Mouse (Mus musculus): Measurements from ENCODE around the gene Msmp. TPM values are rescaled to one million over a fixed set of nuclear protein-coding genes. Genes with fewer than 3 reads are reported as not detected.

Gene Msmp
- polyA plus RNA-seq, 1 experiment from 2014 or later: 2.1 TPM

- Histone ChIP-seq H3K4me3 (no peak overlapping the region), H3K27ac (no peak overlapping the region), H3K36me3 (peaks cover 16% of the 10 kb centered on the region), H3K9me3 (no peaks in the 10 kb centered on the region), H3K4me2 (replicated peaks) (no peak overlapping the region), H3K9ac (no peak overlapping the region), H3K27me3 (no peaks in the 10 kb centered on the region), H3K4me1 (no peaks in the 10 kb centered on the region)
- no peak for ATAC-seq (ENCODE audit: insufficient number of reproducible peaks, insufficient read depth, low FRiP score, low TSS enrichment)
- WGBS: 39% methylated on average over 7 of the region's 7 CpGs
Observed at GRCm38 (mm10) chr4:43587681-43588080, 3.4 kb upstream of the Msmp start.

GRCm38 (mm10) chr4:43586411-43586810 lies 2.1 kb upstream of the Msmp start:
- ATAC-seq (ENCODE audit: insufficient number of reproducible peaks, insufficient read depth, low FRiP score, low TSS enrichment): no peak
- 75% methylated on average over 8 of the region's 8 CpGs for WGBS

GRCm38 (mm10) chr4:43585682-43586081 lies 1.4 kb upstream of the Msmp start:
- no peaks in the 10 kb centered on the region for H3K9me3 ChIP-seq
- peaks cover 35% of the 10 kb centered on the region for H3K36me3 ChIP-seq
- no peaks in the 10 kb centered on the region for H3K4me1 ChIP-seq
- H3K27me3 ChIP-seq: no peaks in the 10 kb centered on the region
- no peak overlapping the region for H3K4me3 ChIP-seq
- no peak for ATAC-seq (ENCODE audit: insufficient number of reproducible peaks, insufficient read depth, low FRiP score, low TSS enrichment)
- H3K27ac ChIP-seq: no peak overlapping the region
- no peak overlapping the region for H3K9ac ChIP-seq
- 33% methylated on average over 10 of the region's 10 CpGs for WGBS
- no peak overlapping the region for H3K4me2 ChIP-seq (replicated peaks)

More at GRCm38 (mm10) chr4:43586411-43586810, 2.1 kb upstream of the Msmp start:
- Histone ChIP-seq H3K36me3 (peaks cover 28% of the 10 kb centered on the region), H3K27me3 (no peaks in the 10 kb centered on the region), H3K4me3 (no peak overlapping the region), H3K4me1 (no peaks in the 10 kb centered on the region), H3K27ac (no peak overlapping the region), H3K4me2 (replicated peaks) (no peak overlapping the region), H3K9ac (no peak overlapping the region), H3K9me3 (no peaks in the 10 kb centered on the region)

DNA sequence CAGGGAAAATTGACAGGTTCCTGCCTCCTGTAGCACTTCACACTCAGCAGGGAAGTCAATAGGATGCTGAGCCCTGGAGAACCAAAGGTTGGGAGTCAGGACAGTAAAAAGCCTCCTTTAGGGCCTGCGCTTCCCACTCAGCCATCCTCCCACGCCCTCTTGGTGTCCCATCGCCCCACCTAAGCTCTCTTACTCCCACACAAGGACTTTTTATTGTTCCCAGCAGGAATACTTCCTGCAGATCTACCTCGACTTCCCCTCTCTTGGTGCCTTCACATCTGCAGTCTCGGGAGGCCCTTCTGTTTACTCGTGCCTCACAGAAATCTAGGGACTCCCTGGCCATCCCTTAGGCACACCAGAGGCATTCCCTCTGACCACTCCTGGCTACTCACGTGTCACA lies 873 bp downstream of the Msmp start:
- H3K27me3 ChIP-seq: no peaks in the 10 kb centered on the region
- WGBS: 83% methylated on average over 7 of the region's 7 CpGs
- H3K4me3 ChIP-seq: no peak overlapping the region
- ATAC-seq (ENCODE audit: insufficient number of reproducible peaks, insufficient read depth, low FRiP score, low TSS enrichment): no peak
- H3K9ac ChIP-seq: no peak overlapping the region
- no peaks in the 10 kb centered on the region for H3K9me3 ChIP-seq
- H3K36me3 ChIP-seq: peaks cover 39% of the 10 kb centered on the region
- no peak overlapping the region for H3K27ac ChIP-seq
- H3K4me1 ChIP-seq: peaks cover 8% of the 10 kb centered on the region
- no peak overlapping the region for H3K4me2 ChIP-seq (replicated peaks)

DNA sequence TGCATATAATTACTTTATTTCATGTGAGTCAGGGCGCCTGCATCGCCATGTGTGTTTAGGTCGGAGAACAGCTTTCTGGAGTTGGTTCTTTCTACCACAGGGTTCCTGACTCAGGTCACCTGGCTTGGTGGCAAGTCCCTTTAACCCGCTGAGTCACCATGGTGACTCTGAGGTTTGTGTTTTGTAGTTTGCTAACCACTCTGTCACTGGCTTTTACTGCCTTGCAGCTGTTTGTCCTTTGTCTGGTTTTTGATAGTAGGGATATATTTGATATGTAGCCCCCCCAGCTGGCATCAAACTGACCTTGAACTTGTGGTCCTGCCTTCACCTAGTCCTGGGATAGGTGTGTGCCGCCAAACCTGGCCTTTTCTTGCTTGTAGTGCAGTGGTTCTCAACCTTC lies 2.1 kb downstream of the Msmp start:
- Histone ChIP-seq H3K4me1 (peaks cover 15% of the 10 kb centered on the region), H3K9me3 (no peaks in the 10 kb centered on the region), H3K27me3 (no peaks in the 10 kb centered on the region), H3K9ac (no peak overlapping the region), H3K27ac (no peak overlapping the region), H3K4me2 (replicated peaks) (no peak overlapping the region), H3K4me3 (no peak overlapping the region), H3K36me3 (peaks cover 39% of the 10 kb centered on the region)
- no peak for ATAC-seq (ENCODE audit: insufficient number of reproducible peaks, insufficient read depth, low FRiP score, low TSS enrichment)
- WGBS: 90% methylated on average over 5 of the region's 5 CpGs

DNA sequence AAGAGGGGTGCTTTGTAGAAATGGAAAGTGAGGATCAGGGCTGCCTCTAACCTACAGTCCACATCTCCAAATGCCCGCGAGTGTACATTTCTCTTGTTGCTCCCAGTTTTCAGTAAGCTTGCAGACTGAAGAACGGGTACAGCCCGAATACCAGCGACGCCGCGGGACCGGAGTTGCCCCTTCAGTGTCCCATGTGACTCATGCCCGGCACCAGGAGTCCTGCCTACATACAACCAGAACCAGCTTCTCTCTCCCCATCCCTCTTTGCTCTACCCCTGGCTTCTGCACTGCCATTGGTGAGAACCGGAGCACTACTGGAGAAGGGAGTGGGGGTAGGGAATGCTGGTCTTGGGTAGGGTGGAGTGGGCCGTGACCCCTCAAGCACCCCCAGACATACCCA lies 2.9 kb downstream of the Msmp start:
- Histone ChIP-seq H3K4me3 (no peak overlapping the region), H3K4me1 (peaks cover 24% of the 10 kb centered on the region), H3K27ac (no peak overlapping the region), H3K36me3 (peaks cover 39% of the 10 kb centered on the region), H3K27me3 (no peaks in the 10 kb centered on the region), H3K9me3 (no peaks in the 10 kb centered on the region), H3K9ac (no peak overlapping the region), H3K4me2 (replicated peaks) (no peak overlapping the region)
- 95% methylated on average over 12 of the region's 12 CpGs for WGBS
- no peak for ATAC-seq (ENCODE audit: insufficient number of reproducible peaks, insufficient read depth, low FRiP score, low TSS enrichment)

DNA sequence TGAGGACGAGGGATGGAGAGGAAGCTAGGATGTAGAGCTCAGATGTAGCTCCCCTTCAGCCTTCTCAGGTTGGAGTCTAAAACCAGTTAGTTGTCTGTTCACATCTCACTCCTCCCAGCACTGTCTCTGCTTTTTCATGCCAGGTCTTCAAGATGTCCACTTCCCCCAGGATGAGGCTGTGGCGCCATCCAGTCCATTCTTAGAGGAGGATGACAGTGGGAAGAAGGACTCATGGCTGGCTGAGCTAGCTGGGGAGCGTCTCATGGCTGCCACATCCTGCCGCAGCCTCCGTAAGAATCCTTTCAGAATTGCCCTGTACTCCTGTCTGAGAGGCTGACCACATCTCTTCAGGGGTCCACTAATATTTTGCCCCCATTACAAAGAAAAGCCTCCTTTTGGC lies 3.6 kb downstream of the Msmp start:
- no peak overlapping the region for H3K4me3 ChIP-seq
- H3K4me2 ChIP-seq (replicated peaks): no peak overlapping the region
- H3K9ac ChIP-seq: no peak overlapping the region
- peaks cover 39% of the 10 kb centered on the region for H3K36me3 ChIP-seq
- H3K4me1 ChIP-seq: peaks cover 30% of the 10 kb centered on the region
- H3K27ac ChIP-seq: no peak overlapping the region
- WGBS: 94% methylated on average over 5 of the region's 5 CpGs
- H3K9me3 ChIP-seq: no peaks in the 10 kb centered on the region
- no peaks in the 10 kb centered on the region for H3K27me3 ChIP-seq
- no peak for ATAC-seq (ENCODE audit: insufficient number of reproducible peaks, insufficient read depth, low FRiP score, low TSS enrichment)

DNA sequence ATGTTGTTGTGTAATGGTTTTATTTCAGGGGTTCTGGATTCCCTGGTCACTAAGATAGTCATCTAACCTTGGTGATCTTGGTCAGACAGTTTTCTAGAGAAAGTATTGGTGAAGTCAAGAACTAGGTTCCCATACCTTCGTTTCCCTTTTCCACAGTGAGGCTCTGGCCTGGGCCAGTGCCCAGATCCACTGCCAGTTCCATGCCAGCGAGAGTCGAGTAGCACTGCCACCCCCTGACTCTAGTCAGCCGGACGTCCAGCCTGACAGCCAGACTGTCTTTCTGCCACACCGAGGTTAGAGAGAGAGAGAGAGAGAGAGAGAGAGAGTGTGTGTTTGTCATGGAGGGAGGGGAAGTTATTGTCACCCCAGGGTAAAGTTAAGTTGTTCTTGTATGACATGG lies 4.6 kb downstream of the Msmp start:
- Histone ChIP-seq H3K4me1 (peaks cover 40% of the 10 kb centered on the region), H3K27ac (no peak overlapping the region), H3K36me3 (peaks cover 42% of the 10 kb centered on the region), H3K4me3 (peak overlapping the region; percentile 73), H3K9ac (peak overlapping the region; percentile 82), H3K4me2 (replicated peaks) (peak overlapping the region; percentile 95), H3K27me3 (no peaks in the 10 kb centered on the region), H3K9me3 (no peaks in the 10 kb centered on the region)
- WGBS: 86% methylated on average over 6 of the region's 6 CpGs
- ATAC-seq (ENCODE audit: insufficient number of reproducible peaks, insufficient read depth, low FRiP score, low TSS enrichment): no peak

- WGBS: 7% methylated on average over 10 of the region's 10 CpGs
- Histone ChIP-seq H3K27me3 (no peaks in the 10 kb centered on the region), H3K4me3 (peak overlapping the region; percentile 73), H3K9me3 (no peaks in the 10 kb centered on the region), H3K9ac (peak overlapping the region; percentile 82), H3K4me2 (replicated peaks) (peak overlapping the region; percentile 95), H3K27ac (no peak overlapping the region), H3K4me1 (peaks cover 40% of the 10 kb centered on the region), H3K36me3 (peaks cover 41% of the 10 kb centered on the region)
- ATAC-seq (ENCODE audit: insufficient number of reproducible peaks, insufficient read depth, low FRiP score, low TSS enrichment): no peak
Observed at GRCm38 (mm10) chr4:43579256-43579655, 5.0 kb downstream of the Msmp start.

DNA sequence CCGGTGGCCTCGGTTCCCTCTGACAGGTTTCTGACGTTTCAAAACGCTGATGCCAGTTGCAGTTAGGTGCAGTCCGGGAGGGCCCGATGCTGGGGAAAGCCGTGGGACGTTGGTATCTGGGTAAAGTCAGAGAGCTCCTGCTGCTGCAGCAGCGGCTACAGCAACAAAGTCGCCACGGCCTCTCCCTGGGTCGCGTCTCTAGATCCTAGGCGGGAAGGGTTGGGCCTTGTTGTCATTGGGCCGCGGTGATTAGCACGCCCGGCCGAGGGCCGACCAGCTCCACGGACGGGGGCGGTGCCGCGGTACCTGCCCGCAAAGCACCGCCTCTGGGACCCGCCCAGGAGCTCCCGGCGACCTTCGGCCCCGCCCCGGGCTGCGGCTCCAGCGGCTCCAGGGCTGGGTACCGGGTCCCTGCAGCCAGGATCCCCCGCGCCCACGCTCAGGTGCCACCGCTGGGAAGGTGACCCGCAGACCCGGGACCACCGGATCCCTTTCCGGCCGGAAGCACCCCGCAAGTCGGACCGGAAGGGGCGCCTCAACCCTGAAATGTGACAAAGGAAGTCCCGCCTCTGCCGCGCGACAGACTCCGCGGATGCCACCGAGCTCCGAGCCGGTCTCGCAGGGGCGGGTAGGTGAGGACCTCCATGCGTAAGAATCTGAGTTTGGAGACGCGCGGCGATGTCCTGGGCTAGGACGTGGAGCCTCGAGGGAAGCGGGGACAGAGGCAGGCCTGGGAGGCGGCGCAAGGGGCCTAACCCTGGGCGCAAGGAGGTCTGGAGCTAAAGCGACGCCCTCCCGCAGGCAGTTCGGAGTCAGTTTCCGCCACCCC lies 5.7 kb downstream of the Msmp start, which contains the start of the genes Rgp1 and Gba2:
Rgp1 (plus strand) TSS at position 340 of the 829 bp plus-strand sequence.
Gba2 (minus strand) TSS at position 498 of the 829 bp plus-strand sequence.
- peak within 1 kb of the TSS; percentile 73 for H3K4me3 ChIP-seq
- H3K36me3 ChIP-seq: peaks cover 41% of the 10 kb centered on the region
- peak within 1 kb of the TSS; percentile 82 for H3K9ac ChIP-seq
- peaks cover 40% of the 10 kb centered on the region for H3K4me1 ChIP-seq
- peak within 1 kb of the TSS; percentile 80 for H3K27ac ChIP-seq
- H3K9me3 ChIP-seq: no peaks in the 10 kb centered on the region
- H3K27me3 ChIP-seq: no peaks in the 10 kb centered on the region
- peak within 1 kb of the TSS; percentile 95 for H3K4me2 ChIP-seq (replicated peaks)
- WGBS: under 1% methylated on average over 76 of the region's 76 CpGs
- ATAC-seq (ENCODE audit: insufficient number of reproducible peaks, insufficient read depth, low FRiP score, low TSS enrichment): peak; percentile 92

GRCm38 (mm10) chr4:43577237-43577881 lies 6.9 kb downstream of the Msmp start:
- no peak for ATAC-seq (ENCODE audit: insufficient number of reproducible peaks, insufficient read depth, low FRiP score, low TSS enrichment)
- Histone ChIP-seq H3K27me3 (no peaks in the 10 kb centered on the region), H3K4me1 (peaks cover 40% of the 10 kb centered on the region), H3K36me3 (peaks cover 41% of the 10 kb centered on the region), H3K27ac (no peak overlapping the region), H3K4me3 (peak overlapping the region; percentile 73), H3K4me2 (replicated peaks) (peak overlapping the region; percentile 95), H3K9ac (peak overlapping the region; percentile 82), H3K9me3 (no peaks in the 10 kb centered on the region)
- WGBS: 47% methylated on average over 8 of the region's 8 CpGs

DNA sequence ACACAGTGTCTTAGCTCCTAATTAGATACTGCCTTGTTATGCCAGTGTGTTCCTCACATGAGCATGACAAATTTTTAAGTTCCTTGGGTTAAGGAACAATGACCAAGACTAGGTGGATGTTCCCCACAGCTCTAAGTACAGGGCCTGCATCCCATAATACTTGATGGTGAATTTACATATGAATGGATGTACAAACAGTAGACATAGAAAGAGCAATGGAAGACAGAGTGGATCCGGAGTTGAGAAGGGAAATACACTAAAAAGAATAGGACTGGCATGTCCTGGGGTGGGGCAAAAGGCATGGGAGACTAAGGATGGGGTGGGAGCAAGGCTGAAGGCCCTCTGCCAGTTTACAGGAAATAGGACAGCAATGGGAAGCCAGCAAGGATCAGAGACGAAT lies 8.9 kb downstream of the Msmp start:
- Histone ChIP-seq H3K27me3 (no peaks in the 10 kb centered on the region), H3K4me1 (peaks cover 40% of the 10 kb centered on the region), H3K4me2 (replicated peaks) (no peak overlapping the region), H3K4me3 (no peak overlapping the region), H3K36me3 (peaks cover 42% of the 10 kb centered on the region), H3K27ac (no peak overlapping the region), H3K9me3 (no peaks in the 10 kb centered on the region), H3K9ac (no peak overlapping the region)
- 79% methylated on average over 2 of the region's 2 CpGs for WGBS
- no peak for ATAC-seq (ENCODE audit: insufficient number of reproducible peaks, insufficient read depth, low FRiP score, low TSS enrichment)
